Mouse (Mus musculus) intestine, postnatal 0 days (tissue): ENCODE measurements around the gene Dcun1d3. TPM values are rescaled to one million over a fixed set of nuclear protein-coding genes. Genes with fewer than 3 reads are reported as not detected.

ENCODE experiments used
- ATAC-seq: fragments of 200-750 bp; cut with Nextera tagmentation; 2 replicates; pipeline ENCODE4 v1.8.0; 2017; ENCODE audit warnings: mild to moderate bottlenecking, moderate TSS enrichment, moderate library complexity
- H3K27ac ChIP-seq: fragments of 300-500 bp; sonication (generic); 2 replicates; pipeline ENCODE4 v1.5.1; 2014; ENCODE audit warnings: mild to moderate bottlenecking, low read depth, low read length, moderate library complexity
- H3K27me3 ChIP-seq: fragments of 300-500 bp; sonication (generic); replicated peaks from 2 replicates; pipeline ENCODE4 v1.6.1; 2014; ENCODE audit warnings: low read length, mixed read lengths; ENCODE audit not compliant: control insufficient read depth, insufficient read depth
- H3K36me3 ChIP-seq: fragments of 300-500 bp; sonication (generic); 2 replicates; pipeline ENCODE4 v1.6.1; 2014; ENCODE audit warnings: mild to moderate bottlenecking, moderate library complexity; ENCODE audit not compliant: control insufficient read depth, insufficient read depth
- H3K4me1 ChIP-seq: fragments of 300-500 bp; sonication (generic); replicated peaks from 2 replicates; pipeline ENCODE4 v1.6.1; 2014; ENCODE audit warnings: antibody characterized with exemption, low read length, mixed read lengths; ENCODE audit not compliant: control insufficient read depth, insufficient read depth
- H3K4me2 ChIP-seq: fragments of 300-500 bp; sonication (generic); replicated peaks from 2 replicates; pipeline ENCODE4 v1.6.1; 2014; ENCODE audit warnings: low read depth, mild to moderate bottlenecking, moderate library complexity
- H3K4me3 ChIP-seq: fragments of 300-500 bp; sonication (generic); 2 replicates; pipeline ENCODE4 v1.5.1; 2014; ENCODE audit warnings: low read depth, low read length
- H3K9ac ChIP-seq: fragments of 300-500 bp; sonication (generic); 2 replicates; pipeline ENCODE4 v1.6.1; 2014; ENCODE audit warnings: mild to moderate bottlenecking, low read depth, low read length
- H3K9me3 ChIP-seq: fragments of 300-500 bp; sonication (generic); 2 replicates; pipeline ENCODE4 v1.6.1; 2016; ENCODE audit warnings: mixed run types; ENCODE audit not compliant: control insufficient read depth
- CTCF ChIP-seq: sonication (generic); IDR thresholded peaks from 2 replicates; pipeline ENCODE4 v1.5.1; 2016; ENCODE audit warnings: low read depth, mild to moderate bottlenecking, control low read depth, antibody characterized with exemption, moderate library complexity
- WGBS: fragments of 180-500 bp; shearing (Covaris S2); extraction: QIAGEN DNeasy Blood & Tissue Kit; methylation state at CpG from one replicate; pipeline ENCODE4 v1.1.7; 2014; 5-methylcytosine and 5-hydroxymethylcytosine counted together
- polyA plus RNA-seq: library from polyadenylated mRNA; unstranded; fragments of >200 nt; fragmentation: Nextera tagmentation; extraction: Ambion mirVana; gene quantifications from 2 replicates; pipeline ENCODE4 v1.2.1, GENCODE M21; 2015

Gene Dcun1d3
- 11.9 and 15.8 TPM in 2 replicates for polyA plus RNA-seq

GRCm38 (mm10) chr7:119895639-119896512 is at the start of gene Dcun1d3, which contains the start of gene Lyrm1:
Dcun1d3 (minus strand) TSS chr7:119896298.
Lyrm1 (plus strand) TSS chr7:119895861.
- Histone ChIP-seq H3K9me3 (no peaks in the 10 kb centered on the region), H3K4me2 (peak within 1 kb of the TSS; percentile 87), H3K4me3 (peak within 1 kb of the TSS; percentile 66), H3K4me1 (0 out of 2 replicates have a peak, but pooled peaks cover 11% of the 10 kb centered on the region), H3K27ac (peak within 1 kb of the TSS; percentile 90), H3K36me3 (no peaks in the 10 kb centered on the region), H3K9ac (peak within 1 kb of the TSS; percentile 69), H3K27me3 (no peaks in the 10 kb centered on the region)
- WGBS, result under 1% methylated on average over 63 of the region's 63 CpGs
- ATAC-seq, result peak; percentile 99
- TF ChIP-seq CTCF, result no peak

- Histone ChIP-seq H3K4me3 (no peak overlapping the region), H3K4me1 (no peaks in the 10 kb centered on the region), H3K27me3 (no peaks in the 10 kb centered on the region), H3K4me2 (no peak overlapping the region), H3K36me3 (no peaks in the 10 kb centered on the region), H3K27ac (no peak overlapping the region), H3K9ac (no peak overlapping the region), H3K9me3 (no peaks in the 10 kb centered on the region)
- TF ChIP-seq CTCF, result no peak
- whole genome bisulfite sequencing, result 59% methylated on average over 2 of the region's 2 CpGs
- ATAC-seq, result no peak
These were observed 45.5 kb upstream of the Dcun1d3 start for GRCm38 (mm10) chr7:119941569-119941968.

- Histone ChIP-seq H3K27me3 (no peaks in the 10 kb centered on the region), H3K36me3 (no peaks in the 10 kb centered on the region), H3K4me2 (no peak overlapping the region), H3K27ac (no peak overlapping the region), H3K9me3 (no peaks in the 10 kb centered on the region), H3K4me3 (no peak overlapping the region), H3K4me1 (no peaks in the 10 kb centered on the region), H3K9ac (no peak overlapping the region)
- ATAC-seq, result no peak
- 65% methylated on average over 5 of the region's 5 CpGs for WGBS
- no peak for TF ChIP-seq CTCF
These were observed 40.9 kb upstream of the Dcun1d3 start for GRCm38 (mm10) chr7:119937036-119937435.

- no peak overlapping the region for H3K4me3 ChIP-seq
- no peaks in the 10 kb centered on the region for H3K9me3 ChIP-seq
- no peak overlapping the region for H3K4me2 ChIP-seq
- no peaks in the 10 kb centered on the region for H3K4me1 ChIP-seq
- no peak for ATAC-seq
- no peak overlapping the region for H3K9ac ChIP-seq
- H3K27ac ChIP-seq, result no peak overlapping the region
- H3K36me3 ChIP-seq, result no peaks in the 10 kb centered on the region
- TF ChIP-seq CTCF, result no peak
- no peaks in the 10 kb centered on the region for H3K27me3 ChIP-seq
These were observed 40.2 kb upstream of the Dcun1d3 start for GRCm38 (mm10) chr7:119936321-119936720.

- H3K4me3 ChIP-seq, result no peak overlapping the region
- H3K4me1 ChIP-seq, result no peaks in the 10 kb centered on the region
- ATAC-seq, result no peak
- no peak for TF ChIP-seq CTCF
- no peak overlapping the region for H3K4me2 ChIP-seq
- no peaks in the 10 kb centered on the region for H3K36me3 ChIP-seq
- no peak overlapping the region for H3K9ac ChIP-seq
- H3K27me3 ChIP-seq, result no peaks in the 10 kb centered on the region
- no peaks in the 10 kb centered on the region for H3K9me3 ChIP-seq
- 57% methylated on average over 2 of the region's 2 CpGs for WGBS
- H3K27ac ChIP-seq, result no peak overlapping the region
These were observed 32.8 kb upstream of the Dcun1d3 start for GRCm38 (mm10) chr7:119928783-119929440.

- no peak overlapping the region for H3K9ac ChIP-seq
- 58% methylated on average over 4 of the region's 4 CpGs for WGBS
- no peak for ATAC-seq
- no peak for TF ChIP-seq CTCF
- no peak overlapping the region for H3K27ac ChIP-seq
- no peaks in the 10 kb centered on the region for H3K9me3 ChIP-seq
- H3K4me2 ChIP-seq, result no peak overlapping the region
- H3K36me3 ChIP-seq, result no peaks in the 10 kb centered on the region
- no peak overlapping the region for H3K4me3 ChIP-seq
- no peaks in the 10 kb centered on the region for H3K4me1 ChIP-seq
- no peaks in the 10 kb centered on the region for H3K27me3 ChIP-seq
These were observed 25.0 kb upstream of the Dcun1d3 start for GRCm38 (mm10) chr7:119921054-119921453.
